Mouse (Mus musculus) lung, postnatal 0 days (tissue): ENCODE results near the gene Snapc2.

Experiments used
- CTCF ChIP-seq: IDR thresholded peaks from 2 replicates; pipeline ENCODE4 v1.5.1; 2016; ENCODE audit warnings: antibody characterized with exemption, mild to moderate bottlenecking
- EP300 ChIP-seq: IDR thresholded peaks from 2 replicates; pipeline ENCODE4 v1.6.1; 2016; ENCODE audit warnings: antibody characterized with exemption, mild to moderate bottlenecking, control low read depth

DNA sequence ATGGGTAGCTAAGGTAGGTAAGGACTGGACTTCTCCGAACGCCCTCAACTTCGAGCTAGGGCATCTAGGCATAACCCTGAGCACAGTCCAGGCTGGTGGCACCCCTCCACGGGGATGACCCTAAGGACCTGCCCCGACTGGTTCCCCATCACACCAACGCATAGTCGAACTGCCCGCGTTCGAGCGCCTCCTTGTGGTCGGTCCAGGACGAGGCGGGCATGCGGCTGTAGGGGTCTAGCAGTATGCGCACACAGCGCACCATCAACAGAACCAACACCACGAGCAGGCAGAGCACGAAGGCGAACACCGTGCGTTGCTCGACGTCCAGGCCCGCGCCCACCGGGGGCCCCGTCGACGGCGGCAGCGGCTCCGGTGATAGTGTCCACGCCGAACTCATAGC lies 5.4 kb downstream of the Snapc2 start:
- TF ChIP-seq CTCF, result peak; percentile 96
- no peak for TF ChIP-seq EP300
